Mouse (Mus musculus): ENCODE measurements around the gene Bcl7b.

DNA sequence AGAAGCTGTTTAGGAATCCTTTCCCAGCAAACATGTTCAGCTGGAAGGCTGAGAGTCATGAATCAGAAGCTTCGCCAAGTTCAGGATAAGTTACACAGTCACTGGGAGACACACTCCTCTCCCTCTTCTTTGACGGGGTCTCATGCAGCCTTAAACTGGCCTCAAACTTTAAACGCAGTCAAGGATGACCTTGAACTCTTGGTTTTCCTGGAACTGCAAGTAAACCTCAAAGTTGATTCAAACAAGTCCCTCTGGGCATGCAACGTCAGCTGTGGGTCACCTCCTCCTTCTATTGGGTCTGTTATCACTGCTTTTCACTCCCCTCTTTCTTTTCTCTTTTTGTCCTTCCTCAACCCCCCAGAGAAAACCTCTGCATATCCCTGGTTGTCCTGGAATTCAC, 1.2 kb upstream of the Bcl7b start:
- TF ChIP-seq CTCF (IDR thresholded peaks at IDR 0.05; ENCODE audit: borderline replicate concordance, insufficient read depth, low read depth, low read length) = no peak
- TF ChIP-seq POLR2A (IDR thresholded peaks at IDR 0.05; ENCODE audit: borderline replicate concordance, insufficient read depth, low read length) = no peak

Data from cerebellum, adult 2 months (tissue).